Mouse (Mus musculus) brain, embryonic 14.5 days (tissue): ENCODE measurements around the gene Aar2.

Experiments
- CTCF ChIP-seq: fragments of 200-500 bp; IDR thresholded peaks from 2 replicates; pipeline ENCODE4 v1.5.1; 2012; ENCODE audit warnings: inconsistent platforms, mild to moderate bottlenecking, moderate library complexity, borderline replicate concordance; ENCODE audit not compliant: insufficient read depth, insufficient read length; ENCODE audit errors: extremely low read depth
- POLR2A ChIP-seq: fragments of 200-500 bp; IDR thresholded peaks from 2 replicates; pipeline ENCODE4 v1.6.1; 2012; ENCODE audit warnings: mild to moderate bottlenecking, inconsistent platforms, borderline replicate concordance; ENCODE audit not compliant: poor library complexity, insufficient read depth, insufficient read length, severe bottlenecking; ENCODE audit errors: extremely low read depth

GRCm38 (mm10) chr2:156614258-156614556 is 66.8 kb downstream of the Aar2 start:
- no peak for TF ChIP-seq CTCF
- no peak for TF ChIP-seq POLR2A
